Mouse (Mus musculus): ENCODE data around the gene Rcn3.

The Rcn3 gene

GRCm38 (mm10) chr7:45072230-45072629 lies 19.8 kb downstream of the Rcn3 start:
- DNase-seq, result no peak

DNA sequence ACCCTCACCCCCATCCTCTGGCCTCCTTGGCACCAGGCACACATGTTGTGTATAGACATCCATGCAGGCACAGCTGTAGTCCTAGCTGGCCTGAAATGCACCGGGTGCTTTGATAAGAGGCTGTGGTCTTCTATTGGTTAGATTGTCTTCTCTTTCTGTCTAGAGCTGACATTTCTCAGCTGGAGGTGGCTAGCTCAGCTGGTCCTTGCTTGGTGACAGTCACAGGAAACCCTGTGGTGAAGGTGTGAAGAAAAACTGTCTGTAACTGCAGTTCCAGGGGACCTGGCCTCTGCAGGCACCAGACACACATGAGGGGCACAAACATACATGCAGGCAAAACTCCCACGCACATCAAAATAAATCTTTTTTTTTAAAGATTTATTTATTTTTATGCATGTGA lies 22.4 kb downstream of the Rcn3 start:
- DNase-seq, result no peak

- DNase-seq, result peak; percentile 56 to 61
Measured at GRCm38 (mm10) chr7:45068000-45068318, 24.1 kb downstream of the Rcn3 start.

- no peak for DNase-seq
Measured at GRCm38 (mm10) chr7:45067190-45067999, 24.6 kb downstream of the Rcn3 start.

DNA sequence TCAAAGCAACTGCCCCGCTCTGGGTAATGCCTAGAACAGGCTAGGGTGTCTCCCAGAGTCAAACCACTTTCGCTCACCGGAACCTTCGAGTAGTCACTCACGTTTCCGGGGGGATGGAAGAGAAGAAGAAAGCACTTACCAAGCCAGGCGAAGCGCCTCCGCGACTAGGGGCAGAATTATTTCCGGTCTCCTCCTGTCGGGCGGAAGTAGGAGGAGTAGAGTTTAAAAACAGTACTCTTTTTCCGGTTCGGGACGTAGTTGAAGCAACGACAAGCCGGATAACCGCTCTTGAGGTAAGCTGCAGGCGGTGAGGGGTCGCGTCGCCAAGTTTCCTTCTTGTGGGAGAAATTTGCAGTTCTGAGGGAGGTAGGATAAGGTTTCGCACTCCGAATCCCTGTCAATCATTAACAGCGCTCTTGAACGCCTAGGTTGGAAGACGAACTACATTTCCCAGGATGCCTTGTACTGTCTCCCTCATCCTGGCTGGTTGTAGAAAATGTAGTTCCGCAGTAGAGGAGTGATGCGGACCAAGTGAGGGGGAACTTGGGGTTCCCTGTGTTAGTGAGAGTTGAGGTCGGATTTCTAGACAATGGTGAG lies 29.7 kb downstream of the Rcn3 start, which contains the start of the genes Nosip and Prrg2:
Gene Nosip, plus strand, starts transcription at position 191 of the 597 bp plus-strand sequence.
Gene Prrg2, minus strand, starts transcription at position 439 of the 597 bp plus-strand sequence.
- DNase-seq, result peak; percentile 96 to 97

GRCm38 (mm10) chr7:45061532-45062075 lies 30.4 kb downstream of the Rcn3 start:
- peak; percentile 86 to 94 for DNase-seq

DNA sequence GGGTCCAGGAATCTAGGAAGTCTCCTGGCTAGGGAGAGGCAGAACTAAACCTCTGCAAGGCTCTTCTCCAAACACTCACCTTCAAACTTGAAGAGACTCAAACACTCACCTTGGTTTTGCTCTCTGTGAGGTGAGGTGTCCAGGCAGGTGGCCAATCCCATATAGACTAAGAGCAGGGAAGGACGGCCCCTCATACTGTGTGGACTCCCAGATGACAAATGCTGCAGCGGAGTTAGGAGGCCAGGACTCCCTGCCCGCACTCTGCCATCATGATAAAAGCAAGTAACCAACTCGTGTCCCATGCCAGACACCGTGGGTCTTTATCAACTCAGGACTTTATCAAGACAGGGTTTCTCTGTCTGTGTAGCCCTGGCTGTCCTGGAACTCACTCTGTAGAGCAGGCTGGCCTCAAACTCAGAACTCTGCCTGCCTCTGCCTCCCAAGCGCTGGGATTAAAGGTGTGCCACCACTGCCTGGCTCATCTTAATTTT lies 31.3 kb downstream of the Rcn3 start:
- no peak for DNase-seq

GRCm38 (mm10) chr7:45058607-45059571 lies 33.1 kb downstream of the Rcn3 start:
- DNase-seq, result peak in 1 of 2 experiments; percentile 43

DNA sequence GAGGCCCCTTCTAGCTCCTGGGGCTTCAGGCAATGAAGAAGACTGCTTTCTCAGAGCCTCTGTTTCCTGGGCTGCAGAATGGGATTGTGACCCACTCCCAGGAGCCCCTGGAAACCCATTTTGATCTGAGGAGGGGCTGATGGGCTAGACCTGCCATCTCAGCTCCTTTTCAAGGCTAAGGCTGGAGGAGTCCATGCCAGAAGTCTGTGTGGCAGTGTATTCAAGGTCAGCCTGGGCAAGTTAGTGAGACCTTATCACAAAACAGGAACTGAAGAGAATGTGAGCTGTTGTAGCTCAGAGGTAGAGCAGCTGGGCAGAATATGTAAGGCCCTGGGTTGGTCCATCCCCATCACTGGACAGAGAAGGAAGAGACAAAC lies 35.1 kb downstream of the Rcn3 start:
- DNase-seq, result no peak

DNA sequence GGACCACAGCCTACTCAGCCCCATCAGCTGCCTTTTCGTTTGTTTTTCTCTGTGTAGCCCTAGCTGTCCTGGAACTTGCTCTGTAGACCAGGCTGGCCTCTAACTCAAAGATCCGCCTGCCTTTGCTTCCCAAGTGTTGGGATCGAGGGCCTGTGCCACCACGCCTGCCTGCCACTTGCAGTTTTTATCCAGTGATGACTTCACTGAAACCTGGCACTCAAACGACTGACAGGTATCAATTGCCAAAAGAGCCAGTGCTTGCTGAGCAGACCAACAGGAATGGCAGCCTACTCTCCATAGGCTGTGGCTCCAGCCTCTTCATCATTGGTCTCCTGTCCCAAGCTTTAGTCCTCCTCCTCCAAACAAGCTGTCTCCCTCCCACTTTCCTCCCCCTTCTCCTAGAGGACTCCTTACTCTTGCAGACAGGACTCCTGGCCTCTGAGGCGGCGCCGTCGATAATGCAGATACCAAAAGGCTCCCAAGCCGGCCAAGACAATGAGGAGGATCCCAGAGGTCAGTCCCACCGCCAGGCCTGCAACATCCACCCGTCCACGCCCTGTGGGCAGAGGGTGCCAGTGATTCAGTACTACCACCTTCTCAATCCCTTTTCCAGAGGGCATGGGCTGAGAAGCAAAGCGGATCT lies 35.6 kb downstream of the Rcn3 start:
- peak in 1 of 2 experiments; percentile 42 for DNase-seq

DNA sequence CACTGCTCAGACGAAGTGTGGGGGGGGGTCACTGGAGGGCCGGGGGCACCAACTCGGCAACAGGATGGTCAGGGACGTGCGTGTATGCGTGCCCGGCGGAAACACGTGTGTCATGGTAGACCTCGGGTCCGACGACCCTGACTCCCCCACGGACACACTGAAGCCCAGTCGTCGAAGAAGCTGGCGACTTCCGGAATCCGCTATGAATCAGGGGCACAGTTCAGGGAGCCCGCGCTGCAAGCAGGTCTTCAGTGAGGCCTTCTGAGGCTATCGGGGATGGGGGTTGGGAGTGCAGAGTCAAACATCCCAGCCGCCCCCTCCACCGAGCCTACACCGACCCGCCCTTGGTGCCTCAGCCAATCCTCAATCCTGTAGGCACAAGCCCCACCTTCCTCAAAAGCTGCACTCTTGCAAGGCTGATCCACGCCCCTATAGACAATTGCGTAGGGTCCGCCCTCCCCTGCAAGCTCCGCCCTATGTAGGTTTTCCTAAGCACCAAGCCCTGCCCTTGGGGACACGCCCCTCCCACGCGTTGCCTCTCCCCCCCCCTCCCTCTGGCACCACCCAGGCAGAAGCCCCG lies 38.0 kb downstream of the Rcn3 start:
- peak; percentile 96 to 99 for DNase-seq

GRCm38 (mm10) chr7:45053117-45053930 lies 38.7 kb downstream of the Rcn3 start:
- DNase-seq, result peak; percentile 66 to 85

DNA sequence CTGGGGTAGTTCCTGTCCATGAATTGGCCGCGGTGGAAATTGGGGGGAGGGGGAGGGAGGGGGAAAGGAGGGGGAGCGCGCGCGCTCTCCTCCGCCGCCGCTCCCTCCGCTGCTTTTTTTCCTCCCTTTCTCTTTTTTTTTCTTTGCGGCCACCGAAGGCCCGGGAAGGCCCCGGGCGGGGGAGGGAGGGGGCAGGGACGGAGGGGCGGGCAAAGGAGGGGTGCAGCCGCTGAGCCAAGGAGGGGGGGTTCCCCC lies 39.2 kb downstream of the Rcn3 start, which contains the start of gene Prr12:
Gene Prr12, minus strand, starts transcription at position 20 of the 255 bp plus-strand sequence.
- no peak for DNase-seq

GRCm38 (mm10) chr7:45052181-45052861 lies 39.7 kb downstream of the Rcn3 start:
- DNase-seq, result peak; percentile 32 to 68

GRCm38 (mm10) chr7:45051601-45051974 lies 40.4 kb downstream of the Rcn3 start:
- DNase-seq, result peak in 1 of 2 experiments; percentile 35

DNA sequence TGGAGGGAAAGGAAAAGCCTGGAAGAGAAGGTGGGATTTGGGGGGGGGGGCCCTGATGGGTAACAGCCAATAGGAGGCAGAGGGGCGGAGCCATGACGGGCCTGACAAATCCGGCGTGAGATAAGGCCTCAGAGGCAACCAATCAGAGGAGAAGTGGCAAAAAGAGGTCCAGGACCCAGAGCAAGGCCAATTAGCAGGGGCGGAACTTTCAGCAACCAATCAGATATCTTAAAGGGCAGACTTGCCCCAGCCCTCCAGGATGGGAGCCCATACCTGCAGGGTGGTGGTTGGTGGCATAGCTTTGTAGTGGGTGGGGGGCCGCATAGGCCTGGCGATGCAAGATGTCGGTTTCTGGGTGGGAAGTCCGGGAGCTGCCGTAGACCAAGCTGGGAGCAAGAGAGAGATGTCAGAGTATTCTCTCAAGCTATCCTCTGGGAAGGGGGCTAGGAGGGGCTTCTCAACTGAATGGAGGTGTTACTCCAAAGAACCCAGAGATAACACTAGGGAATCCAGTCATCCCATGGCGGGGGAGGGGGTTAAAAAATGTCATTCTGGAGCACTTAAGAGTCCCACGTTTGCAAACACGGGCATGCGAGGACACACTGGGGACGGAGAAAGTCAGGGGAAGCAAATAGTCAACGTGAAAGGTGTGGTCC lies 40.9 kb downstream of the Rcn3 start:
- DNase-seq, result peak; percentile 79 to 88

DNA sequence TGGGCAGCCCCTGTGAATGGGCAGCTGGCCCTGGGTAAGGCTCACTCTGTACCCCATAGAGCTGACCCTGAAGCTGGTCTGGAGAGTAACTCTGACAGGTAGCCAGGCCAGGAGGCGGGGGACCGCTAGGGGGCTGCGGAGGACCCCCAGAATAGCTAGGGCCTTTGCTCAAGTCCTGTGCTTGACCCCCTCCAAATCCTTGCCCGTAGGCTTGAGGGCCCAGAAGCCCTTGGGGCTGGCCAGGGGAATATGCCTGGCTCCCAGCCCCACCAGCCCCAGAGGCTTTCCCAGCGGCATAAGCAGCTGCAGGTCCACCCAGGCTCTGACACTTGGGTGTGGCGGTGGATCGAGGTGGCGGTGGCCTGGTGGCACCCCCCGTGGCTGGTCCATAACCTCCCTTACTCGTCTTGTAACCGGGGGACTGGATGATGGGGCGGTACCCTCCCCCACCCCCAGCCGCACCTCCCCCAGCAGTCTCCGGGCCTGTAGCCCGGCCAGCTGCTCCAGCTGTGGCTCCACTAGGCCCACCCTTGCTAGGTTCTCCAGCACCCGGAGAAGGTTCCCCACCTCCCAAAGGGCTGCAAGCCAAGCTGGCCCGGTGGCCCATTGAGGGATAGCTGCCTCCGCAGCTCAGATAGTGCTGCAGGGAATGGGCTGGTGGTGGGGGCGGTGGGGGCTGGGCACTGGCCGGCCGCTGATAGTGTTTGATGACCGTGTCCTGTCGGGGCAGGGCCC lies 42.9 kb downstream of the Rcn3 start:
- no peak for DNase-seq

DNA sequence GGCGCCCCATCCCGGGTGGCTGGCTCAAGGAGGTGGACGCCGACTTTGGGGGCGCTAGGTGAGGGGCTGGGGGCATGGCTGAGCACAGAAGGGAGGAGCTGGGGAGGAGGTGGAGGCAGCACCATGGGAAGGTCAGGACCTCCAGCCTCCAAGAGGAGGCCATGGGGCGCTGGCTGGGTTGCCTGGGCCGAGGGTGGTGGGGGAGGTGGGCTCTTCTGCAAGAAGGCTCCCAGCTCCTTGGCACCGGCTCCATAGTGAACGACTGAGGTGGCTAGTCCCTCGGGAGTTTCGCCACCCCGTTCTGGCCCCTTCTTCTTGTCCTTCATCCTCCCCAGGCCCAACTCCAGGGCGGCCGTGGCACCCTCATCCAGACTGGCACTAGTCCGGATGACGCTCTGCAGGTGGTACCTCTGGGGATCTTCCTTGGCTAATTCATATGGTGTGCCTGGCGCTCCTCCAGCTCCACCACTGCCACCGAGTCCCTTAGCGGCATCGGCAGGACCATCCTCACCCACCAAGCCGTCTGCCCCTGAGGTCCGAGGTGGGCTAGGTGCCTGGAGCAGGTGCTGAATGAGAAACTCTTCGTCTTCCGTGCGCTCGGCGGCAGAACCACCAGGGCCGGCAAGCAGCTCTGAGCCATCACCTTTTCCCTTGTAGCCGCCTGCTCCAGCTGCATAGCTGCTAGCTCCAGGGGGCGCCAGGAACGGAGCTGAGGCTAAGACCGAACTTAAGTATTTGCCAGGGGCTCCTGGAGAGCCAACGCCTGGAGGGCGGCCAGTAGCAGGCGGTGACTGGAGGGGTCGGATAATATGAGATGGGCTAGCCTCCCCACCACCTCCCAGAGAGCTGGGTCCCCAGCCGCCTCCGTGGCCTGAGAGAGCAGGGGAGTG lies 43.8 kb downstream of the Rcn3 start:
- peak in 1 of 2 experiments; percentile 37 for DNase-seq
